Mouse (Mus musculus) lung, postnatal 0 days (tissue): ENCODE measurements around the gene Ddx4.

Experiments
- CTCF ChIP-seq: IDR thresholded peaks from 2 replicates; pipeline ENCODE4 v1.5.1; 2016; ENCODE audit warnings: antibody characterized with exemption, mild to moderate bottlenecking
- EP300 ChIP-seq: IDR thresholded peaks from 2 replicates; pipeline ENCODE4 v1.6.1; 2016; ENCODE audit warnings: antibody characterized with exemption, mild to moderate bottlenecking, control low read depth

GRCm38 (mm10) chr13:112672797-112673196, 20.5 kb upstream of the Ddx4 start:
- no peak for TF ChIP-seq EP300
- TF ChIP-seq CTCF: no peak
